Mouse (Mus musculus) midbrain, embryonic 12.5 days (tissue): ENCODE data around the gene Upk2. TPM values are rescaled to one million over a fixed set of nuclear protein-coding genes. Genes with fewer than 3 reads are reported as not detected.

Experiments
- ATAC-seq: fragments of 200-750 bp; cut with Nextera tagmentation; 2 replicates; pipeline ENCODE4 v1.8.0; 2017; ENCODE audit warnings: low read depth, moderate TSS enrichment, moderate library complexity; ENCODE audit not compliant: low FRiP score
- H3K27ac ChIP-seq: fragments of 300-500 bp; sonication (generic); replicated peaks from 2 replicates; pipeline ENCODE4 v1.5.1; 2016; ENCODE audit warnings: mild to moderate bottlenecking
- H3K27me3 ChIP-seq: fragments of 300-500 bp; sonication (generic); 2 replicates; pipeline ENCODE4 v1.6.1; 2016; ENCODE audit warnings: mild to moderate bottlenecking
- H3K36me3 ChIP-seq: fragments of 300-500 bp; sonication (generic); 2 replicates; pipeline ENCODE4 v1.6.1; 2016
- H3K4me1 ChIP-seq: fragments of 300-500 bp; sonication (generic); 2 replicates; pipeline ENCODE4 v1.6.1; 2016
- H3K4me2 ChIP-seq: fragments of 300-500 bp; sonication (generic); replicated peaks from 2 replicates; pipeline ENCODE4 v1.6.1; 2016; ENCODE audit warnings: mild to moderate bottlenecking, moderate library complexity
- H3K4me3 ChIP-seq: fragments of 300-500 bp; sonication (generic); 2 replicates; pipeline ENCODE4 v1.5.1; 2016; ENCODE audit warnings: mild to moderate bottlenecking
- H3K9ac ChIP-seq: fragments of 300-500 bp; sonication (generic); replicated peaks from 2 replicates; pipeline ENCODE4 v1.6.1; 2016; ENCODE audit warnings: mild to moderate bottlenecking, moderate library complexity
- H3K9me3 ChIP-seq: fragments of 300-500 bp; sonication (generic); 2 replicates; pipeline ENCODE4 v1.6.1; 2016; ENCODE audit warnings: mild to moderate bottlenecking
- WGBS: fragments of 180-500 bp; shearing (Covaris S2); methylation state at CpG from one replicate; pipeline ENCODE4 v1.1.7; 2016; 5-methylcytosine and 5-hydroxymethylcytosine counted together
- polyA plus RNA-seq: library from polyadenylated mRNA; unstranded; fragments of >200 nt; fragmentation: Nextera tagmentation; extraction: Ambion mirVana; gene quantifications from 2 replicates; pipeline ENCODE4 v1.2.1, GENCODE M21; 2016

The Upk2 gene
- polyA plus RNA-seq, 1 experiment from 2014 or later: not detected

DNA sequence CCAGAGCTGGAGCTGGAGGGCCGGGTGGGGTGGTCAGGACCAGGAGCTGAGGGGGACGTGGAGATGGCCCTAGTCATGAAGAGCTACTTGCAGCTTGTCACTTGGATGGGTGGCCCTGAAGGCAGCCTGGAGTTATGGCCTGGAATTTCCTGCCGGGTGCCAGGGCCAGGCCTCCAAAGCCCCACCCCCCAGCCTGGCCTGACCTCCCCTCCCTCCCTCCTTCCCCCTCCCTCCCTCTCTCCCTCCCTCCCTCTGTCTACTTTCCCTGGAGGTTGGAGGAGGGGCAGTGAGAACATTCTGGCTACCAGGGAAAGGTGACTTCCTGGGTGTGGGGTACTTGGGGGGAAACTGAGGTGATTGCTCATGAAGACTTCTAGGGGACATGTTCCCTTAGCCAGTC, 31.6 kb upstream of the Upk2 start:
- H3K9ac ChIP-seq: peak overlapping the region; percentile 98
- peaks cover 7% of the 10 kb centered on the region for H3K27me3 ChIP-seq
- ATAC-seq: no peak
- 0 out of 2 replicates have a peak overlapping the region, but pooled peaks have one; percentile 68 for H3K27ac ChIP-seq
- H3K36me3 ChIP-seq: no peaks in the 10 kb centered on the region
- 10% methylated on average over 3 of the region's 3 CpGs for WGBS
- H3K4me1 ChIP-seq: peaks cover 85% of the 10 kb centered on the region
- H3K9me3 ChIP-seq: no peaks in the 10 kb centered on the region
- peak overlapping the region; percentile 87 for H3K4me2 ChIP-seq
- H3K4me3 ChIP-seq: peak overlapping the region; percentile 19

- Histone ChIP-seq H3K4me1 (peaks cover 80% of the 10 kb centered on the region), H3K4me2 (peak overlapping the region; percentile 87), H3K9me3 (no peaks in the 10 kb centered on the region), H3K27me3 (peaks cover 7% of the 10 kb centered on the region), H3K36me3 (no peaks in the 10 kb centered on the region), H3K4me3 (peak overlapping the region; percentile 98), H3K27ac (peak overlapping the region; percentile 20; the same call in 1 of the 2 replicates), H3K9ac (peak overlapping the region; percentile 98)
- no peak for ATAC-seq
- 32% methylated on average over 14 of the region's 14 CpGs for WGBS
These were observed 30.9 kb upstream of the Upk2 start for GRCm38 (mm10) chr9:44485516-44486161.

GRCm38 (mm10) chr9:44485105-44485515, 30.3 kb upstream of the Upk2 start:
- Histone ChIP-seq H3K9ac (peak overlapping the region; percentile 98), H3K27me3 (peaks cover 7% of the 10 kb centered on the region), H3K4me1 (peaks cover 80% of the 10 kb centered on the region), H3K27ac (peak overlapping the region; percentile 20; the same call in 1 of the 2 replicates), H3K9me3 (no peaks in the 10 kb centered on the region), H3K36me3 (no peaks in the 10 kb centered on the region), H3K4me2 (peak overlapping the region; percentile 87), H3K4me3 (peak overlapping the region; percentile 98)
- 38% methylated on average over 6 of the region's 6 CpGs for WGBS
- no peak for ATAC-seq

GRCm38 (mm10) chr9:44484311-44485104, 29.7 kb upstream of the Upk2 start:
- 34% methylated on average over 7 of the region's 7 CpGs for WGBS
- Histone ChIP-seq H3K27me3 (peaks cover 7% of the 10 kb centered on the region), H3K4me1 (peaks cover 74% of the 10 kb centered on the region), H3K9ac (peak overlapping the region; percentile 98), H3K36me3 (no peaks in the 10 kb centered on the region), H3K4me2 (peak overlapping the region; percentile 87), H3K4me3 (peak overlapping the region; percentile 98), H3K27ac (no peak overlapping the region), H3K9me3 (no peaks in the 10 kb centered on the region)
- ATAC-seq: no peak

DNA sequence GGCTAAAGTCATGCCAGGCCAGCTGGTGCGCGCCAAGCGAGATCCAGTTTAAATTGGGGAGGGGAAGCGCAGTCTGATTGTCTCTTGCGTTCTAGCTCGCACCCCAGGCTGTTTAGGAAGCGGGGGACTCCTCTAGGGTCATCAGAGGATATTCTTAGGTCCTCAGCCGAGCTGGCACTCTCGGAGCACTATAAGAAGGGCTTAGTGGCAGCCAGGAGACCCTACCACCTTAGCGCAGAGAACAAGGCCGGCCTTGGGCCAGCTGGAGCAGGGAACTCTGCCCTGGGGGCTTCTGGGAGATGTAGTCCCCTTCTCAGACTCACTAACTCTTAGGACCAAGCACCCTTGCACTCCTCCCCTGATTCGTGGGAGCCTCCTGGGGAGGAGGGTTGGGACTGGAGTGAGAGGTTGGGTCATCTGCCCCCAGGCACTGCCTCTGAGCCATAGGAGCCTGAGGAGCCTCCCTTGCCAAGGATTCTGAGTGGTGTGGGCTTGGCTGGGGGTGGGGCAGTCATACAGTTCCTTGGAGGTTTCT, 28.8 kb upstream of the Upk2 start:
- peaks cover 7% of the 10 kb centered on the region for H3K27me3 ChIP-seq
- peak overlapping the region; percentile 98 for H3K9ac ChIP-seq
- no peaks in the 10 kb centered on the region for H3K9me3 ChIP-seq
- peak overlapping the region; percentile 98 for H3K27ac ChIP-seq
- H3K4me2 ChIP-seq: peak overlapping the region; percentile 87
- peak; percentile 25; the same call in 1 of the 2 replicates for ATAC-seq
- peak overlapping the region; percentile 98 for H3K4me3 ChIP-seq
- WGBS: under 1% methylated on average over 12 of the region's 12 CpGs
- no peaks in the 10 kb centered on the region for H3K36me3 ChIP-seq
- peaks cover 65% of the 10 kb centered on the region for H3K4me1 ChIP-seq

DNA sequence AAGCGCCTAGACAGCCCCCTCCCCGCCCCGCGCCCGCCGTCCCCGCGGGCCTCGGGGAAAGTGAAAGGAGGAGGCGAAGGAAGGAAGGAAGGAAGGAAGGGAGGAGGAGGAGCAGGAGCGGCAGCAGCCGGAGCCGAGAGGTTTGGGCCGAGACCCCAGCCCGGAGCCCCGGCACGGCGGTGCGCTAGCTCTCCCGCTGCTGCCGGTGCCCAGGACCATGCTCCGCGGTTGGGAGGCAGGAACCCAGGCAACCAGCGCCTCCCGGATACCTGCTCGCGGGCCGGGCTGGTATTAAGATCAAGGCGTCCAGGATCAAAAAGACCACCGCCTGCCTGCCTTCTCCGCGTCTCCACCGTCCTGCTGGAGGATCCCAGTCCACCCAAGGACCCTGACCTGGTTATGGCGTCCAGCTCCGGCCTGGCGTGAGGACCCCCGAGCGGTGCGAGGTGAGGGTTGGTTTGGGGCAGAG, 28.3 kb upstream of the Upk2 start:
- Histone ChIP-seq H3K4me2 (peak overlapping the region; percentile 87), H3K9ac (peak overlapping the region; percentile 98), H3K4me1 (peaks cover 64% of the 10 kb centered on the region), H3K36me3 (no peaks in the 10 kb centered on the region), H3K4me3 (peak overlapping the region; percentile 98), H3K27ac (peak overlapping the region; percentile 98), H3K9me3 (no peaks in the 10 kb centered on the region), H3K27me3 (peaks cover 7% of the 10 kb centered on the region)
- under 1% methylated on average over 35 of the region's 39 CpGs for WGBS
- ATAC-seq: no peak

GRCm38 (mm10) chr9:44482552-44482951, 27.8 kb upstream of the Upk2 start, which contains the start of gene Bcl9l:
TSS of gene Bcl9l (plus strand) at chr9:44482825.
- peaks cover 6% of the 10 kb centered on the region for H3K27me3 ChIP-seq
- peak within 1 kb of the TSS; percentile 98 for H3K27ac ChIP-seq
- H3K36me3 ChIP-seq: no peaks in the 10 kb centered on the region
- peak within 1 kb of the TSS; percentile 98 for H3K4me3 ChIP-seq
- under 1% methylated on average over 28 of the region's 31 CpGs for WGBS
- peak; percentile 61 for ATAC-seq
- H3K9ac ChIP-seq: peak within 1 kb of the TSS; percentile 98
- no peaks in the 10 kb centered on the region for H3K9me3 ChIP-seq
- peaks cover 64% of the 10 kb centered on the region for H3K4me1 ChIP-seq
- H3K4me2 ChIP-seq: peak within 1 kb of the TSS; percentile 87

DNA sequence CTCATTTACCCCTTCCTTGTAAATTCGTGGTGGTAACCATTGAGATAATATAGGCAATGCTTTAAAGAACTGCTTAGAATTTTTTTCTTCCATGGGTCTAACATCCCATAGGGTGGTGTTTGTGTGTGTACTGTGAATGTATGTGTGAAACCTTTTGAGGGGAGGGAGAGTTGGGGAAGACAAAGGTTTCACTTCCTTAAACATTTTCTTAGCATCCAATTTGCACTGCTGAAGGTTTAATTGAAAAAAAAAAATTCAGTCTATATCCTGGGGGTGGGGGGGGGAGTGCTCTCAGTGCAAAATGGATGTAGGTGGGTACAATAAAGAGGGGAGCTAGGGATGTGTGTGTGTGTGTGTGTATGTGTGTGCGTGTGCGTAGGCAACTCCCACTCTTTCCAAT, 27.3 kb upstream of the Upk2 start:
- no peaks in the 10 kb centered on the region for H3K9me3 ChIP-seq
- peak overlapping the region; percentile 87 for H3K4me2 ChIP-seq
- peak overlapping the region; percentile 98 for H3K27ac ChIP-seq
- H3K4me1 ChIP-seq: peaks cover 63% of the 10 kb centered on the region
- 0 out of 2 replicates have a peak overlapping the region, but pooled peaks have one; percentile 98 for H3K9ac ChIP-seq
- 2% methylated on average over 3 of the region's 3 CpGs for WGBS
- H3K27me3 ChIP-seq: peaks cover 4% of the 10 kb centered on the region
- peak overlapping the region; percentile 98 for H3K4me3 ChIP-seq
- no peak for ATAC-seq
- H3K36me3 ChIP-seq: no peaks in the 10 kb centered on the region

- under 1% methylated on average over 26 of the region's 26 CpGs for WGBS
These were observed 25.1 kb upstream of the Upk2 start for GRCm38 (mm10) chr9:44479628-44480428.

DNA sequence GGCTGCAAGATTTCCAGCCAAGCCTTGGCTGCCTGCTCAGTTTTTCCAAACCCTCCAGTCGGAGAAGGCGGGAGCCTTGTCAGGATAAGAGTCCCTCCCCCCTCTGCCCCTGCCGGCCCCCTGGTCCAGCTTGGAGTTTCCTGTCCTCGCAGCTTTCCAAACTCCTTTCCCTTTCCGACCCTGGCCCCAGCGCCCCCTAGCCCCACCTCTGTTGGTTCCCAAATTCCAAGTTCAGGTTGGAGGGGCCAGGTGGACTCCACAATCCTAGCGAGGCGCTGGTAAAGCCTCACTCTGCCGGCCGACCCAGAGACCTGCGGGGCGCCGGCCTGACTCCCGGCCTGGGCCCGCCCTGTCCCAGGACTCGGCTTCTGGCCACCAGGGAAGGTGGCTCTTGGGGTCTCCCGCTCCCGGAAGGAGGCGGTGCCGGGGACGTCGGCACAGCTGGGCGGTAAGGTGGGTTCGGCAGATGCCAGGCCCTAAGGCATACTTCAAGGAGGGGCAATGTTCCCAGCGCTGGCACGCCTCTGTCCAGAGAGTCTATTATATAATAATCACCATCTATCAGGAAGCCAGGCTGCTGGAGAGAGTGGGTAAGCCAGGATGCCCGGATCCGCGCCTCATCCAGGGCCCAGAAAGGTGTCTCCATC, 24.3 kb upstream of the Upk2 start:
- Histone ChIP-seq H3K4me2 (peak overlapping the region; percentile 85), H3K27ac (peak overlapping the region; percentile 97), H3K4me1 (peaks cover 32% of the 10 kb centered on the region), H3K9ac (peak overlapping the region; percentile 81), H3K4me3 (peak overlapping the region; percentile 59), H3K9me3 (no peaks in the 10 kb centered on the region), H3K27me3 (peaks cover 4% of the 10 kb centered on the region), H3K36me3 (no peaks in the 10 kb centered on the region)
- ATAC-seq: peak; percentile 66
- WGBS: 0% methylated on average over 29 of the region's 29 CpGs

More at GRCm38 (mm10) chr9:44479628-44480428, 25.1 kb upstream of the Upk2 start:
- Histone ChIP-seq H3K9ac (peak overlapping the region; percentile 81), H3K9me3 (no peaks in the 10 kb centered on the region), H3K27ac (peak overlapping the region; percentile 97), H3K4me1 (peaks cover 40% of the 10 kb centered on the region), H3K4me2 (peak overlapping the region; percentile 85), H3K4me3 (peak overlapping the region; percentile 59), H3K36me3 (no peaks in the 10 kb centered on the region), H3K27me3 (peaks cover 4% of the 10 kb centered on the region)
- ATAC-seq: peak; percentile 31
